Mouse (Mus musculus) embryo, embryonic 10.5 days (tissue): Measurements from ENCODE around the gene Psmd10.

Source experiments
- DNase-seq: peaks from one replicate; pipeline ENCODE4 v3.0.0-alpha.2; 2015; ENCODE audit warnings: low spot score

Gene Psmd10

GRCm38 (mm10) chrX:140956272-140956940 is at the start of gene Psmd10, which contains the start of gene Atg4a:
Psmd10 (minus strand) TSS chrX:140956728.
Atg4a (plus strand) TSS chrX:140956907.
- DNase-seq, result peak; percentile 95

- DNase-seq, result no peak
Measured at GRCm38 (mm10) chrX:140998885-140999284, 42.4 kb upstream of the Psmd10 start.

- DNase-seq, result no peak
Measured at GRCm38 (mm10) chrX:140997912-140998545, 41.5 kb upstream of the Psmd10 start.

- DNase-seq, result no peak
Measured at GRCm38 (mm10) chrX:140996909-140997516, 40.5 kb upstream of the Psmd10 start.

- no peak for DNase-seq
Measured at GRCm38 (mm10) chrX:140985256-140985655, 28.7 kb upstream of the Psmd10 start.

- DNase-seq, result no peak
Measured at GRCm38 (mm10) chrX:140984795-140985194, 28.3 kb upstream of the Psmd10 start.

- no peak for DNase-seq
Measured at GRCm38 (mm10) chrX:140983206-140983960, 26.9 kb upstream of the Psmd10 start.

- no peak for DNase-seq
Measured at GRCm38 (mm10) chrX:140980163-140980562, 23.6 kb upstream of the Psmd10 start.

GRCm38 (mm10) chrX:140979546-140979945 is 23.0 kb upstream of the Psmd10 start:
- peak; percentile 14 for DNase-seq

- no peak for DNase-seq
Measured at GRCm38 (mm10) chrX:140978943-140979342, 22.4 kb upstream of the Psmd10 start.

GRCm38 (mm10) chrX:140956959-140957358 is 431 bp upstream of the Psmd10 start:
- no peak for DNase-seq

- DNase-seq, result no peak
Measured at GRCm38 (mm10) chrX:140953618-140954017, 2.9 kb downstream of the Psmd10 start.

GRCm38 (mm10) chrX:140936271-140936670 is 20.3 kb downstream of the Psmd10 start:
- DNase-seq, result no peak

GRCm38 (mm10) chrX:140933263-140933662 is 23.3 kb downstream of the Psmd10 start:
- no peak for DNase-seq

- DNase-seq, result no peak
Measured at GRCm38 (mm10) chrX:140932066-140932465, 24.5 kb downstream of the Psmd10 start.

- DNase-seq, result no peak
Measured at GRCm38 (mm10) chrX:140921321-140921720, 35.2 kb downstream of the Psmd10 start.

- DNase-seq, result no peak
Measured at GRCm38 (mm10) chrX:140907360-140907759, 49.2 kb downstream of the Psmd10 start, which contains the start of gene Vsig1. Vsig1 (plus strand) TSS chrX:140907608.

GRCm38 (mm10) chrX:140903487-140903886 is 53.0 kb downstream of the Psmd10 start:
- DNase-seq, result no peak
